Mouse (Mus musculus) C2C12 (cell line): ENCODE data around the gene Rnase12.

Experiments
- CEBPB ChIP-seq: IDR thresholded peaks from one replicate; pipeline ENCODE4 v1.6.1; 2011; ENCODE audit warnings: low read depth, mild to moderate bottlenecking, control low read depth, moderate library complexity
- CTCF ChIP-seq: IDR thresholded peaks from one replicate; pipeline ENCODE4 v1.5.1; 2011; ENCODE audit not compliant: control insufficient read depth, insufficient read depth, insufficient read length
- MYOG ChIP-seq: IDR thresholded peaks from one replicate; pipeline ENCODE4 v1.6.1; 2011; ENCODE audit not compliant: control insufficient read depth, insufficient read length; ENCODE audit errors: extremely low read depth
- USF1 ChIP-seq: IDR thresholded peaks from one replicate; pipeline ENCODE4 v1.6.1; 2011; ENCODE audit warnings: low read depth, mild to moderate bottlenecking, control low read depth, moderate library complexity

DNA sequence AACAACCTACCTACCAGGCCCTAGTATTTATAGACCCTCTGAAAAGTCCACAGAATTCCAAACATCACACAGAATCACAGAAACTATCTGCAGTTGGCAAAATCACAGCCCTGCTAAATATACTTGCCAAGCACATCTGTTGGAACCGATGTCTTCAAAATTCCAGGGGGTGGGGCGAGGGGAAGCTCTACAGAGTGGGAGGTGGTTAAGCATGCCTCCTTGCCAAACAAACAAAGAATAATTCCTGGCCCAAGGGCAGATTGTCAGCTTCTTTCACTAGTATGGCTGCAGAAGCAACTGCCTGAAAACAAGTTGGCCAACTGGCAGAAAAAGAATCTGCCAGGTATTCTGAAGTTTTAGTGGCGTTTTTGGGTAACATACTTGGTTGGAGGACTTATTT is 40.2 kb downstream of the Rnase12 start:
- TF ChIP-seq CEBPB (no peak), CTCF (no peak), MYOG (no peak), USF1 (no peak)
